Mouse (Mus musculus) midbrain, postnatal 0 days (tissue): ENCODE measurements around the gene Olfr56. TPM values are rescaled to one million over a fixed set of nuclear protein-coding genes. Genes with fewer than 3 reads are reported as not detected.
"Not testable (repeated sequence)": the region's sequence is repeated elsewhere in the genome, so short reads cannot be mapped to it uniquely, and the experiment has no call there.

Source experiments
- ATAC-seq: fragments of 200-750 bp; cut with Nextera tagmentation; 2 replicates; pipeline ENCODE4 v1.8.0; 2017; ENCODE audit warnings: moderate number of reproducible peaks, mild to moderate bottlenecking, moderate TSS enrichment, moderate library complexity; ENCODE audit not compliant: low FRiP score
- DNase-seq: peaks from one replicate; pipeline ENCODE4 v3.0.0-alpha.2; 2015; ENCODE audit warnings: low spot score
- H3K27ac ChIP-seq: fragments of 300-500 bp; sonication (generic); 2 replicates; pipeline ENCODE4 v1.5.1; 2014; ENCODE audit warnings: low read depth, mild to moderate bottlenecking, low read length, mixed read lengths
- H3K27me3 ChIP-seq: fragments of 300-500 bp; sonication (generic); 2 replicates; pipeline ENCODE4 v1.6.1; 2014; ENCODE audit warnings: low read length, control low read depth, mixed read lengths; ENCODE audit not compliant: insufficient read depth
- H3K36me3 ChIP-seq: fragments of 300-500 bp; sonication (generic); 2 replicates; pipeline ENCODE4 v1.6.1; 2014; ENCODE audit warnings: low read length, control low read depth, mixed read lengths; ENCODE audit not compliant: insufficient read depth
- H3K4me1 ChIP-seq: fragments of 300-500 bp; sonication (generic); 2 replicates; pipeline ENCODE4 v1.6.1; 2014; ENCODE audit warnings: mild to moderate bottlenecking, control low read depth, antibody characterized with exemption, low read length, mixed read lengths; ENCODE audit not compliant: insufficient read depth
- H3K4me2 ChIP-seq: fragments of 300-500 bp; sonication (generic); 2 replicates; pipeline ENCODE4 v1.6.1; 2014; ENCODE audit warnings: low read depth, mild to moderate bottlenecking, low read length, mixed read lengths; ENCODE audit not compliant: poor library complexity, severe bottlenecking
- H3K4me3 ChIP-seq: fragments of 300-500 bp; sonication (generic); 2 replicates; pipeline ENCODE4 v1.5.1; 2014; ENCODE audit warnings: low read depth, mild to moderate bottlenecking, low read length, moderate library complexity
- H3K9ac ChIP-seq: fragments of 300-500 bp; sonication (generic); replicated peaks from 2 replicates; pipeline ENCODE4 v1.6.1; 2014; ENCODE audit warnings: mild to moderate bottlenecking, low read length, moderate library complexity, mixed read lengths; ENCODE audit not compliant: poor library complexity, severe bottlenecking
- H3K9me3 ChIP-seq: fragments of 300-500 bp; sonication (generic); 2 replicates; pipeline ENCODE4 v1.6.1; 2016; ENCODE audit warnings: low read length, control low read depth
- WGBS: fragments of 180-500 bp; shearing (Covaris S2); extraction: QIAGEN DNeasy Blood & Tissue Kit; methylation state at CpG from one replicate; pipeline ENCODE4 v1.1.7; 2014; 5-methylcytosine and 5-hydroxymethylcytosine counted together
- polyA plus RNA-seq: library from polyadenylated mRNA; unstranded; fragments of >200 nt; fragmentation: Nextera tagmentation; extraction: Ambion mirVana; gene quantifications from 2 replicates; pipeline ENCODE4 v1.2.1, GENCODE M21; 2015
- total RNA-seq: library from RNA; depleted of rRNA; stranded (reverse); fragments of >200 nt; gene quantifications from 2 replicates; pipeline ENCODE4 v1.2.3, GENCODE M21; 2014

Olfr56 gene
- total and polyA plus RNA-seq, 2 experiments from 2014 or later = not detected

DNA sequence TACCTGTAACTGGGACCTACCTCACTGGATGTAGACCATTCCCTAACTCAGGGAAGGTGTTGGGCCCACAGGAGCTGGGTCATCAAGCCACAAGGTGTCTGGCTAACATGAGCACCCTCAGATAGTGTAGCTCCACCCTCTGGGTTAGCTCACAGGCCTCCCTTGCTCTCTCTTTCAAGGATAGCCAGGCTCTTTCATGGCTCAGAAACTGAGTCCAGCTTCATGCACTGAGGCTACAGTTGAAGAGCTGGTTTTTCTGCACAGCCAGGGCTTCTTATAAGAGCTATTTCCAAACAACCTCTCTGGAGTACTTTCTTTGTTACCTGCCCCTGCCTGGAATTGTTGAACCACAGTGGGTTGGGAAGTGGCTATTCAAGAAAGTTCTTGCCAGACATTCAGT lies 33.4 kb downstream of the Olfr56 start:
- H3K27me3 ChIP-seq, ATAC-seq, H3K9me3 ChIP-seq, H3K9ac ChIP-seq, H3K4me2 ChIP-seq, H3K4me1 ChIP-seq, H3K36me3 ChIP-seq, H3K4me3 ChIP-seq, DNase-seq, H3K27ac ChIP-seq: not testable (repeated sequence)

DNA sequence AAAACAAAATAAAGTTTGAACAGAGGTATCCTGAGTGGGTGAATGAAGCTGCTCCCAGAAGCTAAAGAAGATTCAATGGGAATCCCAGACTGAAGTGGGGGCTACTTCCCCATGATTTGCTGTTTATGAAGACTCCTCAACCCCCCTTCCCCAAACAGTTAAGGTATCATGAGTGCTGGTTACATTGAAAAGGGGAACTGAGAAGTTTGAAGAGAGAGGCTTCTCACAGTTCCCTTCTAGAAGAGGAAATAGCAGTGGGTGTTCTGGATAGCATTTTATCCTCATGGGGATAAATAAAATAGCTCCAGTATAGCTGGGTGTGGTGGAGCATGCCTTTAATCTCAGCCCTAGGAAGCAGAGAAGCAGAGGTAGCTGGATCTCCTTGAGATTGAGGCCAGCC lies 71.4 kb downstream of the Olfr56 start:
- H3K27me3 ChIP-seq, H3K9ac ChIP-seq, H3K4me1 ChIP-seq, DNase-seq, H3K9me3 ChIP-seq, H3K4me3 ChIP-seq, H3K27ac ChIP-seq, ATAC-seq, H3K4me2 ChIP-seq, H3K36me3 ChIP-seq: not testable (repeated sequence)

DNA sequence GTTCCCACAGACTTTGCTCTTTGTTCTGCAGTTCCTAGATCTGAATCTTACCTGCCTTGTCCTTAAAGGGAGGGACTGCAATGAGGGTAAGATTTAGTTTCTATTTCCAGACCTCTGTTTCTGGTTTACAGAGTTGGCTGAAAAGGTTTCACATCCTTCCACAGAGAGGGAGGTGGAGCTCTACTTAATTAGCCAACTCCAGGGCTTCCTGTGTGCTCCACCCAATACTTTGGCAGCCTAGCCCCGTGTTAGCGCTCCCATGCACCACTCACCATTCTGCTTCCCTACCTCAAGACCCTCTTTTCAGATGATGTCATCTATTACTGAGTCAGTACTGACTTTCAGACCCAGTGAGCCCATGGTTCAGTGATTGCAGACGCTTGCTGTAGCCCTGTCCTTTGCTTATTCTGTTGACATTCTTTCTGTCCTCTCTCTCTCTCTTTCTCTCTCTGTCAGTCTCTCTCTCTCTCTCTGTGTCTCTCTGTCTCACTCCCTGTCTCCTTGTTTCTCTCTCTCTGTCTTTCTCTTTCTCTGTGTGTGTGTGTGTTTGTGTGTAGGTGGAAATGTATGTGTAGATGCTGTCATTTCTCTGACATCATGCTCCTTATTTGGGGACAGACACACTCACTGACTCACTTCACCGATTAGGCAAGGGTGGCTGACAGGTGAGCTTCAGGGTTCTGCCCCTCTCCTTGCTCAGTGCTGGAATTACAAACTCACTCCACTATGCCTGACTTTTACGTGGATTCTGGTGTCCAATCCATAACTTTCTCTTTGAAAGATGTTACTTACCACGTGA lies 72.6 kb downstream of the Olfr56 start, which contains the start of gene 9930111J21Rik2:
TSS of gene 9930111J21Rik2 (minus strand) at position 150 of the 799 bp plus-strand sequence.
- not testable (repeated sequence) for H3K4me1 ChIP-seq, H3K27me3 ChIP-seq, H3K9ac ChIP-seq, DNase-seq, H3K4me2 ChIP-seq, H3K27ac ChIP-seq, H3K4me3 ChIP-seq, H3K9me3 ChIP-seq, ATAC-seq, H3K36me3 ChIP-seq
- WGBS = 71% methylated on average over 1 of the region's 6 CpGs

DNA sequence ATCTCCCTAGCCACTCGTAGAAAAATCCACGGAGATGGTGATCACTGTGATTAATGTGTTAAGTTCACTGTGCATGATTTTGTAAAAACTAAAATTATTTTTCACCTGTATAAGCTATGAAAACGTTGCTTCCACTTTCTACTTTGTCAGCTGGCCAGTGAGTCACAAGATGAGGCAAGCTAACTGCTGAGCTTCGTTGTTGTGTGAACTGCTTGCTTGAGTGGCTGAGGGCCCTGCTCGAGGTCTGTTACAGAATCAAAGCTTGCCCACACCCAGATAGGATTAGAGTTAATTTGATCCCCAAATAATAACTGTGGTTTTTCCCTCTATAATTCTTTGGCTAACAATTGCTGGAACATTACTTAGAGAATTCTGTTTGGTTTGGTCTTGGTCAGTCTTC lies 73.2 kb downstream of the Olfr56 start:
- H3K4me1 ChIP-seq, H3K9me3 ChIP-seq, H3K9ac ChIP-seq, H3K36me3 ChIP-seq, DNase-seq, ATAC-seq, H3K4me2 ChIP-seq, H3K4me3 ChIP-seq, H3K27me3 ChIP-seq, H3K27ac ChIP-seq: not testable (repeated sequence)
- WGBS = no CpG with 5 or more reads among the region's 5 CpGs

DNA sequence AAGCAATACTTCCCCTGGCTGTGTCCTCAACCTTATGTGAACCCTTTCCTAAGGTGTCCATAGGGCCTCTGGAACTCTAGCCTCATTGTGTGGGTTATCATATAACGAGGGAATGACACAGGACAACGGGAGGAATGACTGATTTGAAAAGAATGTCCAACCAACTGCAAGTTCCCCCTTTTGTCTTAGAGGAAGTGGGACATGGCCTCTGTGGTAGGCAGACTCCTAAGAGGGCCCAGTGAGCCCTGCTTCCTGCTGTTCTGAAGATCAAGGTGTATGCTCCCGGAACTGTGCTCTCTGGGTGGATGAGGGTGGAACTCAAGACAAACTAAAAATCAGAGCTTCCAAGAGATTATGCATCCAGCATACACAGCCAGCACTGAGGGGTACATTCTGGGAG lies 81.4 kb downstream of the Olfr56 start:
- not testable (repeated sequence) for H3K4me1 ChIP-seq, H3K27ac ChIP-seq, H3K36me3 ChIP-seq, H3K27me3 ChIP-seq, H3K9ac ChIP-seq, H3K4me3 ChIP-seq, H3K4me2 ChIP-seq, H3K9me3 ChIP-seq, ATAC-seq, DNase-seq
- whole genome bisulfite sequencing = 77% methylated on average over 2 of the region's 3 CpGs

DNA sequence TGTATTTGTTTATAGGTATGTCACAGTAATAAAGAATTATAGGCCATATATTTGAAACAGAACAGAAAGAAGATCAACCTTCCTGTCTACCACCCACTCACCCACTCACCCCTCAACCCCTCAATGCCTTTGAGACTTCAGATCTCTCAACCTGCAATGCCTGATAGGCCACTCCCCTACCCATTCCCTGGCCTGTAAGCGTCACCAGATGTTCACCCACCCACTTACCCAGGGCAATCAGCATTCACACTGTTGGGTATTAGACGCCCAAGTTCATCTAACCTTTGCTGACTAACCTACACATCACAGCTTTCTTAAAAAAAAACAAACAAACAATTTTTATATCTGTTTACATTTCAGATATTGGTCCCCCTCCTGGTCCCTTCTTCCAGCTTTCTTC lies 83.2 kb downstream of the Olfr56 start:
- not testable (repeated sequence) for H3K27ac ChIP-seq, H3K36me3 ChIP-seq, ATAC-seq, H3K4me2 ChIP-seq, H3K9me3 ChIP-seq, H3K4me1 ChIP-seq, H3K27me3 ChIP-seq, H3K9ac ChIP-seq, H3K4me3 ChIP-seq, DNase-seq
- WGBS = 93% methylated on average over 1 of the region's 2 CpGs

DNA sequence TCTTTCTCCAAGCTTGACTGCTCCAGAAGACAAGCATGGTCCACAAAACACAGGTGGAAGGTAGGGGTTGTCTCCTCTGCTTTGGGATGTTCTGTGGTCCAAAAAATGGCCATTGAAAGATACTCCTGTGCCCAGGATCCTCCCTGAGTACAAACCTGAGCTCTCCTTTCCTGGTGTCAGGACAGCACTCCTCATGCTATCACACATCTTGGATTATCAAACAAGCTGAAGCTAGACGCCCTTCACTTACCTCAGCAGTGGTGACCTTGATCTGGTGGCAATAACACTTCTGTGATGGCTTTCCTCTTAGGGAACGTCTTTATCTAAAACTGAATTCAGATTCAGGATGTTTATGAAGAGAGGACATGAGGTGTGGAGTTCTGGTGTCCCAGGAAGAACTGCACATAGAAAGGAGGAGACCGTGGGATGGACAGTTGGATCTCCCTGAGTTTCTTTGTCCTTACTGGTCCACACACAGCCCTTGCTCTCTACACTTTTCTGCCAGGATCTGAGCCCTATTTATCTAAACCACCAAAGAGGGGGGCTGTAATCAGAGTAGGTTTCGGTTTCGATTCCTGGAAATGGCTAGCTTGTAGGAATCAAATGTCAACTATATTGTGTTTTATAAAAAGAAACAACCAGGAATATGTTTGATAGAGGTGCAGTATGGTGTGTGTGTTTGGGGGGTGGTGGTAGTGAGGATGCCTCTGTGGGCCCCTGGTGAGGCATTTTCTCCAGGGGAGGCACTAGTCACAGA lies 85.2 kb downstream of the Olfr56 start, which contains the start of gene Tgtp2:
TSS of gene Tgtp2 (minus strand) at position 494 of the 757 bp plus-strand sequence.
- H3K27ac ChIP-seq, DNase-seq, H3K27me3 ChIP-seq, H3K4me3 ChIP-seq, H3K4me2 ChIP-seq, H3K9ac ChIP-seq, H3K36me3 ChIP-seq, ATAC-seq, H3K9me3 ChIP-seq, H3K4me1 ChIP-seq: not testable (repeated sequence)
- WGBS = 83% methylated on average over 5 of the region's 5 CpGs
